Mouse (Mus musculus): ENCODE measurements around the gene Grap2. TPM values are rescaled to one million over a fixed set of nuclear protein-coding genes. Genes with fewer than 3 reads are reported as not detected.

The Grap2 gene
- total RNA-seq (2023) = 491 TPM

GRCm38 (mm10) chr15:80572291-80572690, at the start of gene Grap2:
Gene Grap2, plus strand, starts transcription at chr15:80572594.

GRCm38 (mm10) chr15:80565106-80565665, 7.2 kb upstream of the Grap2 start, which contains the start of gene Enthd1:
Gene Enthd1, minus strand, starts transcription at chr15:80565156.

GRCm38 (mm10) chr15:80671295-80672252, 99.2 kb downstream of the Grap2 start, which contains the start of gene Fam83f:
Gene Fam83f, plus strand, starts transcription at chr15:80671847.

Other genes with a start within 250 kb of the Grap2 start
- gene Enthd1, start 7.4 kb upstream of the Grap2 start, total RNA-seq (2023) = 0.59 TPM
- gene Fam83f, start 99.3 kb downstream of the Grap2 start, total RNA-seq (2023) = 0.44 TPM
- gene Tnrc6b, start 138.7 kb downstream of the Grap2 start, total RNA-seq (2023) = 289 TPM

All from CD4-positive naive resting alpha-beta T cell, adult 76 days (primary cell).